Mouse (Mus musculus) testis, postnatal 10 days (tissue): ENCODE results near the gene Vmn2r53.
"Not testable (repeated sequence)": the region's sequence is repeated elsewhere in the genome, so short reads cannot be mapped to it uniquely, and the experiment has no call there.

Experiments
- DNase-seq: peaks from one replicate; pipeline ENCODE4 v3.0.0; 2021; ENCODE audit warnings: low spot score

The Vmn2r53 gene

DNA sequence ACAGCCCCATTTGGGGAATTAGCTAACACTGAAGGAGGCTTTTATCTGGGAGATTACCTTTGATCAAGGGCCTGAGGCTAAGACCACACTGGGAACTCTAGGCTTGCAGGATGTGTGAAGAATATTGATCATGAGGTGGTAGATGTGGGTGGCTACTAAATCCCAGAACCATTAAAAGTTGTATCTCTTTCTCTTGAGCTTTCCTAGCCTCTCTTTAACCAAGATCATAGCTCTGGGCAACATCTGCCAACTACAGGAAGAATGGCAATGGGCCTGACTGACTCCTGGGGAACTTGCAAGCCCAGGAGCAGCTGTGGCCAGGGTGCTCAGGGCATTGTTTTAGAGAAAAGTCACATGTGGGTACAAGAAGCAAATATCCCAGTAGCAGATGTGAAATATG is at the start of gene Vmn2r53:
Gene Vmn2r53 (minus strand): TSS at position 101 of the 400 bp plus-strand sequence.
- no peak for DNase-seq

GRCm38 (mm10) chr7:12640219-12640618 is 31.6 kb upstream of the Vmn2r53 start, which contains the start of gene Vmn2r54:
TSS of gene Vmn2r54 (minus strand) at chr7:12640319.
- DNase-seq, result not testable (repeated sequence)
